Mouse (Mus musculus) heart, adult 8-10 months (tissue): ENCODE results near the gene Gabpb2. TPM values are rescaled to one million over a fixed set of nuclear protein-coding genes. Genes with fewer than 3 reads are reported as not detected.
"Not testable (repeated sequence)": the region's sequence is repeated elsewhere in the genome, so short reads cannot be mapped to it uniquely, and the experiment has no call there.

Experiments used
- DNase-seq: peaks from one replicate; pipeline ENCODE4 v3.0.0; 2022; ENCODE audit warnings: low spot score
- total RNA-seq, 4 experiments: library from RNA; stranded (reverse); gene quantifications; 2 replicates each; pipeline ENCODE4 v1.2.4; 2022

Gabpb2 gene
- total RNA-seq, 4 experiments from 2014 or later, result 12.2 to 13.9 (median 13.2) TPM

DNA sequence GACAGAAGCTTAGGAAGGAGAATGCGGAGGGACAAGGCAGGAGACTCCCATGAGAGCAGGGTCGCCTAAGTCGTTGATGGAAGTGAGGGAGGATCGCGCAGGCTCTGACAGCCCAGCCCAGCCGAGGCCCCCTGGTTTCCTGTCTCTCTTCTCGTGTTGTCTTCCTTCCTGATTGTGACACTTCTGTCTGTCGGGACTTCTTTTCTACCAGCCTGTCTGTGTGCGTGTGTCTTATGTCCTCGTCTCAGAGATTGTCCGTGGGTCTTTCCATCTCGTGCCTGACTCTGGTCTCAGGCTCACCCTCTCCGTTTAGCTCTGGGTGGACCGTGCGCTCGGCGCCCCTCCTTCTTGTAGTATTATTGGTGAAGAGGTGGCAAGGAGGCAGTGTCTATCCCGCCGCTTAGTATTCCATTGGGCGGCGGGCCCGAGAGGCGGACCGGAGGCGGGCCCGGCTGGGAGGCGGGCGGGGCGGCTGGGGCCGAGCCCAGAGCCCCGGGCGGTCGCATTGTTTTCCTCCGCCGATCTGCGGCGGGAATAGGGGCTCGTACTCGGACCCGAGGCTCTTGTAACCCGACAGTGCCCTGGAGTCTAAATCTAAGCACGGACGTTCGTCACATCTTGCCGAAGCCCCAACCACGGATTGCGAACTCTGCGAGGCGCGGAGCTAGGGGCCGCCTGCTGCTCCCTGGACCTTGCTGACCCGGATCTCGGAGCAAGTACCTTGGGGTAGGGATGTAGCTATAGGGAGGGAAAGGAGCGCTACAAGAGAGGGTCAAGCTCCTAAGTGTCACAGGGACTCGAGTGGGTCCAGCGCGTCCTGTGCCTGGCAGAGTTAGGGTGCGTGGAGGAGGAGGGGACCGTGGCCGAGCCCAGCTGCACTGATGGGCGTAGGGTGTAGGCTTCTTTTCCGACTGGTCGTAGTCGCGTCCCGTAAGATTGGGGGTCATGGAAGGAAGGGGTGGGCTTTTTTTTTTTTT, 57.4 kb downstream of the Gabpb2 start, which contains the start of gene Sema6c:
Gene Sema6c (plus strand): TSS at position 471 of the 977 bp plus-strand sequence.
- peak; percentile 89 for DNase-seq

DNA sequence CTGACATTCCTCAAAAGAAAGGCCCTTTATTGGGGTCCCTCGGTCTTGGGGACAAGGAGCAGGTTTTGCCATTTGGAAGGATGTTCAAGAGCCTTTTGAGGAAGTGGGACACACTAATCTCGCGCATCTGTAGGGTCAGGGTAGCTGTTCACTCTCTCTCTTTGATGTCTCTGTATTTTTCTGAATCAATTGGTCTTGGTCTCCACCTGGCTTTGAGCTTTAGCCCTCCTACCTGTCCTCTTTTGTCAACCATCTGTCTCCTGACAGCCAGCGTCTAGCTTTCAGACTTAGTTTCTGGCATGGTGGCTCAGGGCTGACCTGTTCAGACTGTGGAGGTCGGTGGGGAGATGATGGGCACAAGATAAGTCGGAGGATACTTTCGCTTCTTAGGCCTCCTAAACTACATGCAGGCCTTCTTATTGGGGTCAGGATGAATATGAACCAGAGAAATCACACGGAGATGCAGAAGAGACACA, 58.2 kb downstream of the Gabpb2 start:
- DNase-seq, result no peak

DNA sequence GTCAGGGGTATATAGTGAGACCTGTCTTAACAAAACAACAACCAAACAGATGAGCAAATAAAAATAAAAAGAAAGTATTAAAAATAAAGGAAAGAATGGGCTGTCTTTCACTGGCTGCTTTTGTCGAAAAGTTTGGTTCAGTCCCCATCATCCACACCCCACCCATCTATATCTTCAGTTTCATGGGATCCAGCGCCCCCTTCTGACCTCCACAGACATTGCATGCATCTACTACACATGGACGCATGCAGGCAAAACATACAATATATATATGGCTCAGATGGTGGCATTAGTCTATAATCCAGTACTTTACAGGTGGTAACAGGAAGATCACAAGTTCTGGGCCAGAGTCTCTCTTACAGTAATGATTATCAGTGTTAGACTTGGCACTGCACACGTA, 63.8 kb downstream of the Gabpb2 start:
- no peak for DNase-seq

DNA sequence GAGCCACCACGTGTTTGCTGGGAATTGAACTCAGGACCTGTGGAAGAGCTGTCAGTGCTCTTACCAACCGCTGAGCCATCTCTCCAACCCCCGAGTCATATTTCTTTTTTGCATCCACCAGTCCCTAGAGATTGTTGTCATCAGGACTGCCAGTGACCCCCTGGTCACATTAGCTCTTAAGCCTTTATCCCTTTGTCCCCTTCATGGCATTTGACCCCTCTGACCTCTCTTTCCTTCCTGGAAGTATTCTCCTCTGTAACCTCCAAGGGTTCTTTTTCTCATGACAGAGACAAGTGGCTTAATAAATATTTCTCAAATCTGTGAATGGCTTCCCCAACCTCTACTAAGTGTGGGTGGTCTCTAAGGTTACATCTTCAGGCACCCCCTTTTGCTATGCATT, 69.8 kb downstream of the Gabpb2 start:
- no peak for DNase-seq

DNA sequence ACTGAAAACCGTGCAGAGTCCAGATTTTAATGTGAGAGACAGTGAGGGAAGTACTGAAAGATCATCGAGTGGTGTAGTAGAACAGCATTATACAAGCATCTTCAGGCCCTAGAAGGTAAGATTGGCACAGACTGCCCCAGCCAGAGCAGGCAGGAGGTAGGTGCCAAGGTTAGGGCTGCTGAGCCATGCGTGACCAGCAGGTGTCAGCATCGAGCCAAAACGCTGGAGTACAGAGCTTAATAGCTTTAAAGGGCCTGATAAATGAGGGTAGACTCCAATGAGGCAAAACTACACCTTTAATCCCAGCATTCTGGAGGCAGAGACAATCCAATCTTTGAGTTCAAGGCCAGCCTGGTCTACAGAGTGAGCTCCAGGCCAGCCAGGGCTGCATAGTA, 75.1 kb downstream of the Gabpb2 start:
- peak; percentile 90 for DNase-seq

DNA sequence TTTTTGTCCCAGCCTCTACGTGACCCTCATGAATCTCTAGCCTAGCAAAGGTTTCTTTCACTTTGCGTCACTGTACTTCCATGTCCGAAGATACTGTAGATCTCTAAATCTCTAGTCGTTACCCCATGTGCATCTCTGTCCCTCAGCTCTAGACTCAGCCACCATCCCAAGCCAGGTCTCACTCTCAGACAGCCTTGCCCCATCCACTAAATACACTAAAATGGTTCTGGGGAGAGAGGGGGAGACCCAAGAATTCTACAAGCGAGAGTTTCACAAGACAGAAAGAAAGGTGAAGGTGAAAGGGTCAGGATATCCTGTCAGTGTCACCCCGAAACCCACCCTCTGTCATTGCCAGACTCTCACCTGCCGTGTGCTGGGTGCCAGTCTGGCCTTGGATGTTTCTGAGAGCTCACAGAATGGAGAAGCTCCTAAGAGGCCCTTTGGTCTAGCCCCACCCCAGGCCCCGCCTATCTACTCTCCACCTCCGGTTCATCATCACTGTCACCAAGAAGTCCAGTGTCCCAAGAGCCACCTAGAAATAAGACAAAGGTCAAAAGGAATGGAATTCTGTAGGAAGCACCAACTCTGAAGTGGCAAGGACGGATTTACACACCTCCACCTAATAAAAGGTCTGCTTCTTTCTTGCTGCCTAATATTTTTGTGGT, 75.6 kb downstream of the Gabpb2 start, which contains the start of gene Tnfaip8l2:
Gene Tnfaip8l2 (minus strand): TSS at position 409 of the 665 bp plus-strand sequence.
- no peak for DNase-seq

DNA sequence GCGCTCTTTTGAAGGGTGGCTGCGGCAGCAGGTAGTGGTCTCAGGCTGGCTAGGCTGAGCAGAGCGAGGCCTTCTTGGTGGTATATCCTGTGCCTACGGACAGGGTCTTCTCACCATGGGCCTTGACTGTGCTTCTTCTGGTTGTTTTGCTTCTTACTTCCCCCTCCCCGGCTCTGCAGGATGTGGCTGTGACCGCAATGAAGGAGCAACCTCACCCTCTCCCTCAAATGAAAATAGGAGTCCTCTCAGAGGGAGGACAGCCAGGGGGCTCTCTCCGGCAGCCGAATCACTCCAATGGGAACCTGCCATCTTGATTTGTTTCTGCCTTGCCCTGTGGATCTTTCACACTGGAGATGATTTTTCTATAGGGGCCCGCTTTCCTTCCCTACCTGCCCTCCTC, 76.2 kb downstream of the Gabpb2 start:
- DNase-seq, result no peak

DNA sequence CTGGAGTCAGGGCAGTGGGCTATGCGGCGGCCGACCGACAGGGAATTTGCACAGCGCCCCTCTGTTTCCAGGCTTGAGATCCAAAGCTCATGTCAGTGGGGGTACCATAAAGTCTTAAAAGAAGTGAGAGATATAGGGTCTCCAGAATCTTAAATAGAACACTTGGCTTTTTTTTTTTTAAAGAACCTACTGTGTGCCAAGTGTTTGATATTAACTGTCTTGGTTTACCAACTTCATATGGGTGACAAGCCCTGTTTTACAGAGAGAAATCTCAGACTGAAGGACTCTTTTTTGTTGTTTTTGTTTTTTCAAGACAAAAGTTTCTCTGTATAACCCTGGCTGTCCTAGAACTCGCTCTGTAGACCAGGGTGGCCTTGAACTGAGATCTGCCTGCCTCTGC, 76.9 kb downstream of the Gabpb2 start:
- no peak for DNase-seq

DNA sequence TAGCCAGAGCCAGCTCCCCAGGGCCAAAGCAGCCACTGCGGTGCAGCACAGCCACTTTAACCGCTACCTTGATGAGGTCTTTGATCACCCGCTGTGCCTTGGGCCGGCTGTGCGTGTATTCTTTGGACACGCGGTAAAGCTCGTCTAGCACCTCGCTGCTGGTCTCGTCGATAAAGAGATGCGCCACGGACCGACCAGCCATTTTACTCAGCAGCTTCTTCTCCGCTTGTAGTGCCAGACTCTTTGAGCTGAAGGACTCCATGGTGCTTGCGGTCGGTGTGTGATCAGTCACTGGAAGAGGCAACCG, 77.5 kb downstream of the Gabpb2 start:
- no peak for DNase-seq

DNA sequence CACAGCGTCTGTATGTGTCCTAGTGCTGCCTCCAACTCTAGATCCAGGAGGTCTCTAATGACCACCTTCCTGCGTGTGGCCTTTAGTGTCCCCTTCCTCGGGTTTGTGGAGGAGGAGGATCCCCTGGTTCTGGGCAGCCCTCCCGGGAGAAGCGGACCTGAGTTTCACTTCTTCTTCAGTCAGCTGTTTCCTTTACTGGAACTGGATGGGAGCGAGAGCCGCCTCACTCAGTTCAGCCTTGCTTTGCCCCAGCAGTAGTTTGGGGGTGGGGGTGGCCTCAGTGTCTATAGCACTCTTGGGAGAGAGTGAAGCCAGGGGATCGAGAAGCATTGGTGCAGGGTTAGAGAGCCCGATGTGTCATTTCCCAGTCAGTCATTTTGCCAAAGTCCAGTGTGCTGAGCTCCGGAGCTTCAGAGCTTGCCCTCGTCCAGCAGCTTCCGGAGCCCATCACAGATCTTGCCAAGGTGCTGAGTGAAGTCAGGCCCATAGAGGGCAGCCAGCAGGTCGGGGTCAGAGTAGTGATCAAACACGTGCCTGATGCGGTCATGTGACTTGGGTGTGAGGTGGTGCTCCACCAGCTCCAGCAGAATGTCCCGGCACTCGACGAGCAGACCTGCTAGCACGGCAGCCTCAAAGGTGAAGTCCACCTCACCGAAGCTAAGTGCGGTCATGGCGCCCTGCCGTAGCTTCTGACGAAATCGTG, 78.0 kb downstream of the Gabpb2 start:
- no peak for DNase-seq

DNA sequence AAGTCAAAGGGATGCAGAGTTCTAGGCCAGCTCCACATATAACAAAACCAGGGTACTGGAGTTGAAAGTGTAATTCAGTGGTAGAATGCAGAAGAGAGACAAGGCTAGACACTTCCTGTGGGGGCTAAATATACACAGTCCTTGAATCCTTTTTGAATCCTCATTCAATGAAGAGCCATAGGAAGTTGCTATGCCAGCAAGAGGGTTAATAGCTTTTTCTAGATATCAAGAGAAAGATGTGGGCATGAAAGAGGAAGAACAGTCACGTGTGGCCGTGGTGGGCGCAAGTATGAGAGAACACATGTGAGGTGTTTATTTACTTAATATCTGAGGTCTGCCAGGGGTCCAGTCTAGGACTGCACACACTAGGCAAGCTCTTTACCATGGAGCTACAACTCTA, 81.4 kb downstream of the Gabpb2 start:
- DNase-seq, result no peak

DNA sequence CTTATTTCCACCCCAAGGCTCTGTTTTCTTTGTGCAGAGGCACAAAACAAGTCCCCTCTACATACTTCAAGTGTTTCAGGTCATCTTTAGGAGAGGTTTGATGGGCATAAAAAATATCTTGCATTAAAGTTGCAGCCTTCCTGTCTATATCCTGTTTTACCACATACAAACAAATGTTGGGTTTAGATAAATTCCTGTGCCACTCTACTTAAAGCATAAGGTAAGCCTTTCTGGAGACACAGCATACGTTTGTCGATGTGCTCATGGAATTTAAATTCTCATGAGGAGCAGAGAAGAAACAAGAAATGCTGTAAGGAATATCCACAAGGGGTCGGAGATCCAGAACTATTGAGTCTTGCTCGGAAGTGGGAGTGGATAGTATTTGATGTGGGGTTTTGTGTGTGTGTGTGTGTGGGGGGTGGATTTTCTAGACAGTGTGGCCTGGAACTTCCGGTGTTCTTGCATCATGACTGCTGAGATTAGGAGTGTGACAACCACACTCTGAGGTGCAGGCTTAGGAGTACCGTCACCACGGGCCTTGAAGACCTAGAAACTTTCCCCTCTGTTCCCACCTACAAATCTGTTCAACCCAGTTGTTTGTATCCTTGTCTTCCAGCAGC, 82.2 kb downstream of the Gabpb2 start:
- DNase-seq, result no peak

DNA sequence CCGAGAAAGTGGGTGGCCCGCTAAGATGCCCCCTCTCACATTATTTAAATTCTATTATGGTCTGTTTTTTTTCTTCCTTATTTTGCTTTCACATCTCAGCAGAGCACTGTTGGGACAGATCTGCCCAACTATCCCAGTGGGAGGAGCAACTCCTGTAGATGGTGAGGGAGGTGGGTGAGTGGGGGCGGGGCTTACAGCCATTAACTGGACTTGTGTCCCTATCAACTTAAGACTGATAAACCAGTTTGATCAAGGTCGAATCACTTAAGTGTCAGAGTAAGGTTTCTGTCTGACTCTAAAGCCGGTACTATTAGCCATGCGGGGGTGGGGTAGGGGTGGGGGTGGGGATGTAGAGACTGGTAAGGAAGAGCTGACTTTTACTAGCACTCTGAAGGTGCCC, 82.7 kb downstream of the Gabpb2 start:
- no peak for DNase-seq

DNA sequence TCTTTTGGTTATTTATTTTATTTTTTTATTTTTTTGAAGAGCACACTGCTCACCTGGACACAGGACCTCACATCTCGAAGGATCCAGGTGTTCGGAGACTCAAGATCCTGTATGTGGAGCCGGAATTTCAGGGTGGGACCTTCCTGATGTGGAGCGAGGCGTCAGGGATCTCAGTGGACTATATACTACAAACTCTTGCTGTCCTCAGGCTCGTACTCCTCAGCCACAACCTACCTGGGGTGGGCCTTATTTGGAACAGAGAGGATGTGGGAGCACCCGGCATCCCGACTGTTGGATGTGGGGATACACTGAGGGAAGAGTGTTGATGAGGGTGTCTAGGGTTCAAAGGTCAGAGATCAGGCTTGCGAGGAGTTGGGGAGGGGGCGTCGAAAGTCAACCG, 83.6 kb downstream of the Gabpb2 start:
- not testable (repeated sequence) for DNase-seq

DNA sequence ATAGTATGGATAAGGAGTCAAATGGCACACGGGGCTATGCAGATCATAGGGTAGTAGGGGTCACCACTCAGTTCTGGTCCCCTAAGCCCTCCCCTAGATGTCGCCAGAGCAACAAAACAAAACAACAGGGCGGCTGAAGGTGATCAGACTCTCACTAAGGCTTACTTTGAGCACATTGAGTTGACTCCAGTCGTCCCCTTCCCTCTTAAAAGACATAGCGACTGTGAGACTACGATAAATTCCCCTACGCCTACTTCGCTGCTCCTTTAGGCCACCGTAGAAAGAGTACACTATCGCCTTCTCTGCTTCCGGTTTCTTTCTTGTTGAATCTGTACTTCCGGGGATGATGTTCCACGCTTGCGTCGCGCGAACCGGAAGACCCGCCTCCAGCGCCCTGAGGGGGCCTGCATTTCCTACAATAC, 84.0 kb downstream of the Gabpb2 start, which contains the start of the genes Scnm1 and Lysmd1:
Gene Scnm1 (minus strand): TSS at position 332 of the 422 bp plus-strand sequence.
Gene Lysmd1 (plus strand): TSS at position 409 of the 422 bp plus-strand sequence.
- DNase-seq, result peak; percentile 93

DNA sequence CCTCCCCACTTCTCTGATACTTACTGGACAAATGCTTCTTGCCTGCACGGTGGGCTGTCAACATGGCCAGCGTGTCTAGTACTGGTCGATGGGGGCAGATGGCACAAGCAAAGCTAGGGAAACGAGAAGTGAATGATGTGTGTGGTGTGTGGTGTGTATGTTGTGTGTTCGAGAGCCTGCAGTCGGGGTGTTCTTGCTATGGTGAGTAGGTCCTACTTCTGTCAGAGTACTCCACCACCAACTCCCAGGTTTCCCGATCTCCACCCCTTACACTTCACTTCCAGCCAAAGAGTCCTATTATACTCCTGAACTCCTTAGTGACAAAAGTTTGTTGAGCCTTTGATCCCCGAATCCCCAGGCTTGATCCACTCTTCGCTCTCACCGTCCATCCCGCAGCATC, 84.5 kb downstream of the Gabpb2 start:
- DNase-seq, result no peak

DNA sequence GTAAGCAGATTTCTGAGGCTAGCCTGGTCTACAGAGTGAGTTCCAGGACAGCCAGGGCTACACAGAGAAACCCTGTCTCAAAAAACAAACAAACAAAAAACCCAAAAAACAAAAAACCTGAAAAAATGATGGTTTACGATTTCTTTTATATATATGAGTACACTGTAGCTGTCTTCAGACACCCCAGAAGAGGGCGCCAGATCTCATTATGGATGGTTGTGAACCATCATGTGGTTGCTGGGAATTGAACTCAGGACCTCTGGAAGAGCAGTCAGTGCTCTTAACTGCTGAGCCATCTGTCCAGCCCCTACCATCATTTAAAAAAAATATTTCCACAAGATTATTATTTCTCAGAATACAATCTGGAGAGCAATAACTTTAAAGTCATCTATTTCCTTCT, 85.3 kb downstream of the Gabpb2 start:
- not testable (repeated sequence) for DNase-seq
